Mouse (Mus musculus): ENCODE data around the gene Prickle2. TPM values are rescaled to one million over a fixed set of nuclear protein-coding genes. Genes with fewer than 3 reads are reported as not detected.

Gene Prickle2
- total RNA-seq (2021): 100 to 1,000 TPM; 208 to 212 TPM
- long read RNA-seq, experiment 1, full-length matches to known transcripts: 22 of 59 reads
- long read RNA-seq, experiment 1, partial matches to known transcripts: 8 of 59 reads
- long read RNA-seq, experiment 1, other reads (novel, unspliced or antisense): 29 of 59 reads
- long read RNA-seq, experiment 2, full-length matches to known transcripts: 34 of 86 reads
- long read RNA-seq, experiment 2, partial matches to known transcripts: 12 of 86 reads
- long read RNA-seq, experiment 2, other reads (novel, unspliced or antisense): 40 of 86 reads

DNA sequence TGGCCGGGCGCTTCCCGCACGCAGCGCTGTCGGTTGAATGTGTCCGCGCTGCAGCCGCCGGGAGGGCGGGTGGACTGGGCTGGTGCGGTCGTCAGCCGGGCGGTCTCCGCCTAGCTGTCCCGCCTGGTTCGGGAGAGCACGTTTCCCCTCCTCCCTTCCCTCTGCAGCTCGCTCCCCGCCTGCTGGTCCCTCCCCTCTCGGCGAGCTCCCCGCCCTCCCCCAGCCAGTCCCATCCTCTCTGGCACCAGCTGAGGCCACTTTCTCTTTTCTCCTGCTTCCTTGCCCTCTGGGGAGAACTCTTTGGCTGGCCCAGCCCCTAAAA lies at the start of gene Prickle2:
Gene Prickle2 (minus strand): TSS at position 11 of the 322 bp plus-strand sequence.
- Histone ChIP-seq H3K27ac (peak within 1 kb of the TSS; percentile 85), H3K4me3 (peak within 1 kb of the TSS; percentile 82)
- peak; percentile 63 to 67 for DNase-seq (ENCODE audit: low spot score in 2 of 2)
- no peak; the same call in none of the 2 replicates for TF ChIP-seq CTCF (conservative IDR thresholded peaks at IDR 0.05)

DNA sequence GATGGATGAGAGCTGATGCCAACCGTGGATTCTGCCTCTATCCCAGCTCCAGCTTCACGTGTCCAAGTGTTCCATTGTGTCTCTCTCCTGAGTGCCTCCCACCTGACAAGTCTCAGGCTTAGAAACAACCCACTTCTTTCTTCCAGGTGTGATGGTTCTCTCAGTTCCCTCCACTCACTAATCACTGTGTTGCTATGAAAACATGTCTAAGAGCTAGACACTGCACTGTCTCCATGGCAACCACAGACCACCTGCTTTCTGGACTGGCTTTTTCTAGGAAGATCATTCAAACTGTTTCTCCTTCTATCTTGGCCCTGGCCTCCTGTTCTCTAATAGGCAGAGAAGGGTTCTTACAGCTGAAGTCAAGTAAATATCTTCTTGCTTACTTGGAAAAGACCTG lies 46.8 kb upstream of the Prickle2 start:
- no peak for TF ChIP-seq CTCF (conservative IDR thresholded peaks at IDR 0.05)
- Histone ChIP-seq H3K27ac (no peak overlapping the region), H3K4me3 (no peak overlapping the region)
- no peak for DNase-seq (ENCODE audit: low spot score in 2 of 2)

DNA sequence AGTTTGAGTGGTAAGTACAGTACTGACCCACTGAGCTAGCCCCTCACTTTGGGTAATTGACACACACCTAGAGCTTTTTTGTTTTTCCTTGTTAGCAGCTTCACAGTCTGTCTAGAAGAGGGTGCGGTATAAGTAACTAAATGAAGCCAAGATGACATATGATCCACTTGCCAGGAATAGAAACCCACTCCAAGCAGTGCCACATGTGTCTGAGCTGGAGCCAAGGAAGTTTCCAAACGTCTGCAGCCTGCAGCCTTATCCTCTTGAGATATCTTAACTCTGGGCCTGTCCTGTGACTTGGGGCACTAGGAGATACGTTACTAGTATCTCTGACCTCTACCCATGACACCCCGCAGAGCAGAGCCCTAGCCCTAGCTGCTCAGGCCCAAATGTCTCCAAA lies 43.5 kb upstream of the Prickle2 start:
- Histone ChIP-seq H3K27ac (no peak overlapping the region), H3K4me3 (no peak overlapping the region)
- DNase-seq (ENCODE audit: low spot score in 2 of 2): no peak
- TF ChIP-seq CTCF (conservative IDR thresholded peaks at IDR 0.05): no peak

DNA sequence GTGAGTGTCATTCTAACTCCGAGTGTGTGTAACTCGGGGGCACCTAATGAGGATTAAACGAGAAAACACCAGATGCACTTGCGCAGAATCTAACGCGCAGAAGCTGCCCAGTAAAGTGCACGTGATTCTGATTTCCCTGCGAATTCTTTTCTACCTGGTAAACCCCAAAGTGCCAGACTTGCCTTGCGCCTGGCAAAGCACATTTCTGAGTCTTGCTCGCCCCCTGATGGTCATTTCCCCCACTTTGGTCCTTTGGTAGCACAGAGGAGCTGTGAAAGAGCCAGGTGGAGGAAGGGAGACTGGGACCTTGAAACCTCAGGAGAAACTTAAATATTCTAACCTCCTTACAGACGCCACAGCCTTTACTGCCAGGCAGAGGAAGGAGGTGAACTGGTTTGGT lies 37.6 kb upstream of the Prickle2 start:
- peak; percentile 88 for TF ChIP-seq CTCF (conservative IDR thresholded peaks at IDR 0.05)

DNA sequence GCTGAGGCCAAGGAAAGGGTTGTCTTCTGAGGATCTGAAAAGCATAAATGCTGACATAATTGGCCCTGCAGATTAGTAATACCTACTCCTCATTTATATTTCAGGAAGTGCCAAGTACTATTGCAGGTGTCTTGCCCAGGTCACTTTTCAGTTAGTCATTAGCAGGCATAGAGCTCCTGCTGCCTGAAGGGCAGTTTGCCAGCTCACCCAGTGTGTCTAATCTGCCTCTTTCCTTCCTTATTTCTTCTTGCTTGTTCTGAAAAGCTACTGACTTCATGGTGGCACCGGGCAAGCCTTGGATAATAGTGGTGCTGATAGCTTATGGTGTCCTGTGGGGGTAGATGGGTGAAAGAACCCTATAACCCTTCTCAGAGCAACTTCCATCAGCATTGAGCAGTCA lies 31.2 kb upstream of the Prickle2 start:
- TF ChIP-seq CTCF (conservative IDR thresholded peaks at IDR 0.05): no peak
- DNase-seq (ENCODE audit: low spot score in 2 of 2): no peak
- Histone ChIP-seq H3K4me3 (no peak overlapping the region), H3K27ac (no peak overlapping the region)

More for the DNA sequence above, 37.6 kb upstream of the Prickle2 start:
- peak; percentile 77 to 90 for DNase-seq (ENCODE audit: low spot score in 2 of 2)
- Histone ChIP-seq H3K4me3 (peak overlapping the region; percentile 47), H3K27ac (0 out of 2 replicates have a peak overlapping the region, but pooled peaks have one; percentile 32)

DNA sequence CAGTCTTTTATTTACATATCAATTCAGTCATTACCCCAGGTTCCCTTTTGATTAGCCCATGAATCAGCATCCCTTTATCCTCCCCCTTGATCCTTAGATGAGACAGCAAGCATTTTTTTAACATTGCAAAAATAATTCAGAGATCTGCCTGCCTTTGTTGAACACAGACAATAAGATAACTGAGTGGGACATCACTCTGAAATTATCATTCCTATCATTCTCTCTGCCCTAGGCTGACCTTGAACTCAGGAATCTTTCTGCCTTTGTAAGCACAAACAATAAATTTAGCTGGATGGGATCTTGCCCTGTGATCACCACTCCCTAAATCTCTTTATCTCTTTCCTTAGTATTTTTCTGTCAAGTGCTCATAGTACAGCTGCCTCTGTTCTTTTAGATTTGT lies 27.7 kb upstream of the Prickle2 start:
- no peak for DNase-seq (ENCODE audit: low spot score in 2 of 2)
- Histone ChIP-seq H3K4me3 (no peak overlapping the region), H3K27ac (no peak overlapping the region)
- TF ChIP-seq CTCF (conservative IDR thresholded peaks at IDR 0.05): no peak

DNA sequence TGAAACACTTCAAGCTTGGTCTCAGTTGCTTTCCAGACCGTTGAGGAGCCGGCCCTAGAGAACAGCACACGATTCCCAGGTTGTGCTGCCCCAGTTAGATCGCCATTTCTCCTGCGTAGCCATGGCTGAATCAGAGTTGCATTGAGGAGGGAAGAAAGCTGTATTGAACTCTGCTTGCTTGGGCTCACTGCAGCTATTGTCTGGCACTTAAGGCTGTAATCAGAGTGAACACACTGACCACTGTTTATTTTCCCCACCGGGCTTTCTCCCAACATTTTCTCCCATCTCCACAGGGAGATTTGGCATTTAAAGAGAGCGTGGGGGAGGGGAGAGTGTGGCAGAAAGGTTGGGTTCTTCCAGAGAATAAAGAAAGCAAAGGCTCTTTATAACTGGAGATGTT lies 22.6 kb upstream of the Prickle2 start:
- TF ChIP-seq CTCF (conservative IDR thresholded peaks at IDR 0.05): no peak
- DNase-seq (ENCODE audit: low spot score in 2 of 2): peak in 1 of 2 experiments; percentile 49
- peak overlapping the region; percentile 92 for H3K27ac ChIP-seq

DNA sequence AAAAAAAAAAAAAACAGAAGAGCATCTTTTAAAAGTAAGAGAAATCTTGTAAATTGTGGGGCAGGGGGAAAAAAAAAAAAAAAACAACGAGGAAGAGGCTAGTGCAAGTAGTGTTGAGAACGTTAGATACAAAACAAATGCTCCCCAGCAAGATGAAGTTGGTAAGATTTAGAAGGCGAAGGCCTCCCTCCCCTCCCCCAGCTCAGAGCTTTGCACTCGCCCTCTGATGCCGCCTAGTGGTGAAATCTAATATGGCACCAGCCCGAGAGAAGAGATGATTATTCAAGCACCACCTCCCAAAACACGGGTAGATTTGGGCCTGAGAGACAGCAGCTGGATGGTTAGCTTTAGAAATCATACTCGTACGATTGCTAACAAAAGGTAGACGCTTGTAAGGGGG lies 22.1 kb upstream of the Prickle2 start:
- TF ChIP-seq CTCF (conservative IDR thresholded peaks at IDR 0.05): peak; percentile 90
- H3K27ac ChIP-seq: peak overlapping the region; percentile 92
- peak overlapping the region; percentile 18; the same call in 1 of the 2 replicates for H3K4me3 ChIP-seq
- peak; percentile 85 to 96 for DNase-seq (ENCODE audit: low spot score in 2 of 2)

More for the DNA sequence above, 22.6 kb upstream of the Prickle2 start:
- peak overlapping the region; percentile 18; the same call in 1 of the 2 replicates for H3K4me3 ChIP-seq

DNA sequence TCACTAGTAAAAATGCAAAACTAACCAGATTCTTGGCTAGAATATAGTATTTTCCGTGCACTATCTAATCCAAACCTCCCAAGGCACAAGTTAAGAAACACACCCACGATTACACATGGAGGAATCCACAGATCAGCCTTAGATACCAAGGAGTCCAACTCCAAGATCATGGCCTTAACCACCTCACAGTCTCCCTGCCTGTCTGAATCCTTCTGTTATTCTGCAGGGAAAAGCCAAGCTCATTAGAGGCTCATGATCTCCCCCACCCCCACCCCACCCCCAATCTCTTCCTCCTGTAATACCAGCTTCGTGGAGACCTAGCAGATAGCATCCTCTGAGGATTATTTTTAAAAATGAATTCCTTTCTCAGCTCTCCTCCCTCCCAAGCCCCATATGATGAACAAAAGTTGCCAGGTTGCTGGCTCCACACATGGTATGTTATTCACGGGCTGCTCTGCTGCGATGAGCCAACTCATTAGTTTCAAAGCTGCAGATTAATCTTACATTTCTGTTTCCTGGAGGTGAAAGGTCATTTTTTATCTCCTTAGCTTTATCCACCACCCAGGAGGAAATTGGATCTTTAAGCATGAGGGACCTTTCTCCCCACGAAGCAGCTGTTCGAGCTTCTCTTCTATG lies 21.5 kb upstream of the Prickle2 start:
- DNase-seq (ENCODE audit: low spot score in 2 of 2): peak; percentile 38 to 54
- TF ChIP-seq CTCF (conservative IDR thresholded peaks at IDR 0.05): no peak
- peak overlapping the region; percentile 75 for H3K27ac ChIP-seq
- H3K4me3 ChIP-seq: no peak overlapping the region

DNA sequence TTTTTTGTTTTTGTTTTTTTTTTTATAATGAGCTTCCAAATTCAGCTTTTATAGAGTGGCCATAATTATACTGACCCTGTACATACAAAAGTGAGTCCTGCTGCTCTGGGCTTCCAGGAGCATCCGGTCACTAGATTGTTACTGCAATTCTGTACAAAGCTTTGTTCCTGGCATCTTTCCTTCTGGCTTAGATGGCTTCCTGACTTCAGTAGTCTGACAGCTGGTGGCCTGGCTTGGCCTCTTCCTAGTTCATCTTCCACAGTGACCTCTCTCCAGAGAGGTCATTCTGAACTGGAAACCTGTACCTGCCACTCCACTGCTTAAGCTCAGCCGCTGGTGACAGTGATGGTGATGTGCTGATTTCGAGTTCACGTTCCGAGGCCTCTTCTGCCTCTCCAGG lies 20.2 kb upstream of the Prickle2 start:
- TF ChIP-seq CTCF (conservative IDR thresholded peaks at IDR 0.05): no peak
- no peak for DNase-seq (ENCODE audit: low spot score in 2 of 2)
- no peak overlapping the region for H3K4me3 ChIP-seq
- H3K27ac ChIP-seq: no peak overlapping the region

DNA sequence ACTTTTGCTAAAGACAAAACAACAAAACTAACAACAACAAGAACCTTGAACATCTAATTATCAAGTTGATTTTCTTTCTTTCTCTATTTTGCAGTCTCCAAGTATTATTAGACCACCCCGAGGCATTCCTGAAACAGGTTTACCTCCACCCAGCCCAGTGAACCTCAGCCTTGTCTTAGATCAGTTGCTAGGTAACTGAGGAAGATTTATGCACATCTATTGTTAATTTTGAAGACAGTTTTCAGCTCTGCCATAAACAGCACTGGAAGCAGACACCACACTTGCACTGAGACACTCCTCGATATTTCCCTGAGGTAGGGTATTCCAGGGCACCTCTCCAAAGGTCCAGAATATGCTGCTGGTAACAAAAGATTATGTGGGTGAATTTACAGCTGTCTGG lies 18.4 kb upstream of the Prickle2 start:
- DNase-seq (ENCODE audit: low spot score in 2 of 2): no peak
- no peak for TF ChIP-seq CTCF (conservative IDR thresholded peaks at IDR 0.05)
- no peak overlapping the region for H3K27ac ChIP-seq
- no peak overlapping the region for H3K4me3 ChIP-seq

DNA sequence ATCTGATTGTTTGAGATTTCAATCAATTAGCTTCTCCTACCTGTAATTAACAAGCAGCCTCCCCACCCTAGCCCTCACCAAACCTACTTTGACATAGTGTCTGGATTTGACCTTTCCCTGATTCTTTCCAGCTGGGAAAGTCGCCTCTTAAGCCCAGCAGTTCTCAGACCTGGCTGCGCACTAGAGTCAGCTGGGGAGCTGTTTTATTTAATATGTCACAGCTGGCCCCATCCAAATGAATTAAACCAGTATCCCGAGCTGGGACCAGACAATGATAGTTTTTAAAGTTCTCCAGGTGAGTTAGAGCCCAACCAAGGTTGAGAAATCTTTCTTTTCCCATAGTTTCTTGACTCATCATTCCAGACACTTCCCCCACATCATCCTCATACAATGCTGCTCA lies 9.9 kb upstream of the Prickle2 start:
- DNase-seq (ENCODE audit: low spot score in 2 of 2): no peak
- TF ChIP-seq CTCF (conservative IDR thresholded peaks at IDR 0.05): no peak
- Histone ChIP-seq H3K27ac (no peak overlapping the region), H3K4me3 (no peak overlapping the region)

DNA sequence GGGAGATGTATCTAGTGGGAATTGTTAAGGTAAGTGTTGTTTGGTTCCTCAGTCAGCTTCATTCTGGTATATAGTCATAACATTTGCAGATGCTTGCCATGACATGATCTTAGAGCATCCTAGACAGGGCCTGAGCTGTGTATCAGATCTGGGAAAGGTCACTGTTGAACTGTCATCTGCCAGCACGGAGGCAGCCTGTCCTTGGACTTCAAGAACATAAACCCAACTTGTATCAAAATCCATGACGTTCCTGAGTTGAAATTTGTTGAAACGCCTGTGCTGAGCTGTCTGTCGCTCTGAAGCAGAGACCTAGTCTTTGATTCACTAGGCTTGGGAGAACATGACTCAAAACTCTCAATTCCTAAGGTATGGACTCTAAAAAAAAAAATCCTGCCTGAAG lies 8.8 kb upstream of the Prickle2 start:
- DNase-seq (ENCODE audit: low spot score in 2 of 2): no peak
- TF ChIP-seq CTCF (conservative IDR thresholded peaks at IDR 0.05): no peak
- H3K4me3 ChIP-seq: no peak overlapping the region
- no peak overlapping the region for H3K27ac ChIP-seq

DNA sequence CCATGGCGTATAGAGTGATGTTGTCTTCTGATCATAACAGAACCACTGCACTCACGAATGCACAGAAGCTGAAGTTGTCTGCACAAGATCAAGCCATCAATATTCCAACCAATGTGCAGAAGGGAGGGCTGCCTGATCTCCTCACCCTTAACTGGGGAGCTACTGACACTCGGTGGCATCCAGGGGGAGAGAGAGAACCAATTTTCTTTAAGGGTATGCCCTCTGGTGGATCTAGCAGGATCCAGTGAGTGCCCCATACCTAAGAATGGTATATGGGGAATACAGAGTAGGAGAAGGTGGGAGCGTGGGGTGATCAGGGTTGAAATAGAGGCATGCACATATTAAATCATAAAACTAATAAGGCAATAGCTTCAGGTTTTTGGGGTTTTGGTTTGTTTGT lies 2.2 kb upstream of the Prickle2 start:
- Histone ChIP-seq H3K4me3 (no peak overlapping the region), H3K27ac (no peak overlapping the region)
- no peak for DNase-seq (ENCODE audit: low spot score in 2 of 2)
- peak; percentile 60 for TF ChIP-seq CTCF (conservative IDR thresholded peaks at IDR 0.05)
